Mouse (Mus musculus) C2C12 (cell line): ENCODE measurements around the gene Srgap2.

Source experiments
- CTCF ChIP-seq: IDR thresholded peaks from one replicate; pipeline ENCODE4 v1.5.1; 2011; ENCODE audit not compliant: control insufficient read depth, insufficient read depth, insufficient read length
- MAX ChIP-seq: IDR thresholded peaks from one replicate; pipeline ENCODE4 v1.6.1; 2011; ENCODE audit warnings: mild to moderate bottlenecking, control low read depth

GRCm38 (mm10) chr1:131513136-131513535, 14.0 kb downstream of the Srgap2 start:
- TF ChIP-seq MAX (no peak), CTCF (no peak)
